ENCODE assay signal across 10 mouse cellular contexts in genomic region chr1:167374942-167375341, GRCm38 (mm10). TPM values are rescaled to one million over a fixed set of nuclear protein-coding genes. Genes with fewer than 3 reads are reported as not detected.
DNase-seq lines count a peak whose midpoint lies in the region; ATAC-seq and TF ChIP-seq lines count a peak whose summit lies in the region.
"Had no signal": no experiment of that assay in that cellular context is flagged by ENCODE, and none has a peak within 500 bp of the region (broad histone marks: within the 10 kb centered on the region; RNA-seq: fewer than 3 reads in every experiment).

No protein-coding gene starts in this region.

- H3K4me1 ChIP-seq in heart, embryonic 11.5 days (ENCODE audit: control insufficient read depth, insufficient read depth, low read length) = no peaks in the 10 kb centered on the region; the same call in 1 of the 2 replicates
- H3K4me1 ChIP-seq in intestine, embryonic 14.5 days (replicated peaks; ENCODE audit: control insufficient read depth, insufficient read depth, low read length) = 0 out of 2 replicates have a peak, but pooled peaks cover 4% of the 10 kb centered on the region
- H3K4me1 ChIP-seq in kidney, embryonic 15.5 days = peaks cover 9% of the 10 kb centered on the region
- H3K4me1 ChIP-seq in liver, embryonic 14.5 days (replicated peaks; ENCODE audit: control insufficient read depth in 2 of 2, insufficient read depth in 2 of 2, low read length in 1 of 2) = peaks cover 23 to 45% of the 10 kb centered on the region in 2 experiments

- DNase-seq in heart, adult 8-10 months (ENCODE audit: low spot score) = no peak
- no peak for DNase-seq in intestine, embryonic 14.5 days (ENCODE audit: low spot score)
- DNase-seq in liver, embryonic 14.5 days (ENCODE audit: low read depth in 3 of 3, low spot score in 3 of 3) = no peak
- DNase-seq in right cerebral cortex, postnatal 25 days = no peak
- no peak for DNase-seq in cerebellum, adult 9-11 months
- DNase-seq in thymus, postnatal 4 days = no peak
- DNase-seq: cerebellum, adult 2 months had no signal

- WGBS in heart, embryonic 11.5 days (ENCODE audit: insufficient replicate concordance) = 59% methylated on average over 2 of the region's 2 CpGs
- 51% methylated on average over 2 of the region's 2 CpGs for WGBS in intestine, embryonic 14.5 days
- WGBS in kidney, embryonic 15.5 days = 41% methylated on average over 2 of the region's 2 CpGs
- WGBS in liver, embryonic 14.5 days (ENCODE audit: insufficient replicate concordance) = 76% methylated on average over 2 of the region's 2 CpGs

- TF ChIP-seq EP300 in liver, embryonic 14.5 days (IDR thresholded peaks at IDR 0.05; ENCODE audit: low read depth) = no peak

- no peak for TF ChIP-seq CTCF in liver, embryonic 14.5 days (IDR thresholded peaks at IDR 0.05; ENCODE audit: low read depth)

- no peak for ATAC-seq in heart, embryonic 11.5 days (replicated peaks; ENCODE audit: insufficient number of reproducible peaks, low FRiP score, low TSS enrichment)
- no peak for ATAC-seq in intestine, embryonic 14.5 days (replicated peaks; ENCODE audit: low FRiP score, low TSS enrichment, low read depth)
- ATAC-seq in kidney, embryonic 15.5 days (replicated peaks; ENCODE audit: low FRiP score) = 0 out of 2 replicates have a peak, but pooled peaks have one; percentile 1
- ATAC-seq in liver, embryonic 14.5 days (ENCODE audit: insufficient read depth) = no peak

- peak overlapping the region; percentile 30; the same call in 1 of the 2 replicates for H3K4me2 ChIP-seq in heart, embryonic 11.5 days
- peak overlapping the region; percentile 20; the same call in 1 of the 2 replicates for H3K4me2 ChIP-seq in intestine, embryonic 14.5 days (ENCODE audit: low read length)
- H3K4me2 ChIP-seq in kidney, embryonic 15.5 days = peak overlapping the region; percentile 46
- H3K4me2 ChIP-seq in liver, embryonic 14.5 days (ENCODE audit: low read depth) = peak overlapping the region; percentile 31
- H3K4me2 ChIP-seq: midbrain, embryonic 13.5 days had no signal

- no peak overlapping the region for H3K27ac ChIP-seq in heart, embryonic 11.5 days (ENCODE audit: low read depth, low read length)
- H3K27ac ChIP-seq in intestine, embryonic 14.5 days (ENCODE audit: low read depth) = no peak overlapping the region
- H3K27ac ChIP-seq in kidney, embryonic 15.5 days = no peak overlapping the region
- H3K27ac ChIP-seq in liver, embryonic 14.5 days = peak overlapping the region; percentile 25
- H3K27ac ChIP-seq: midbrain, embryonic 13.5 days had no signal

- H3K27me3 ChIP-seq in heart, embryonic 11.5 days (ENCODE audit: control insufficient read depth, insufficient read depth, low read length) = no peaks in the 10 kb centered on the region
- no peaks in the 10 kb centered on the region for H3K27me3 ChIP-seq in intestine, embryonic 14.5 days (replicated peaks; ENCODE audit: control insufficient read depth, insufficient read depth, low read length)
- H3K27me3 ChIP-seq in kidney, embryonic 15.5 days = no peaks in the 10 kb centered on the region
- no peaks in the 10 kb centered on the region for H3K27me3 ChIP-seq in liver, embryonic 14.5 days (ENCODE audit: control insufficient read depth, insufficient read depth, low read length)

- no peaks in the 10 kb centered on the region for H3K9me3 ChIP-seq in heart, embryonic 11.5 days (replicated peaks; ENCODE audit: control insufficient read depth, low read length)
- H3K9me3 ChIP-seq in intestine, embryonic 14.5 days (ENCODE audit: control insufficient read depth, low read length) = no peaks in the 10 kb centered on the region
- H3K9me3 ChIP-seq in kidney, embryonic 15.5 days (replicated peaks) = no peaks in the 10 kb centered on the region
- no peaks in the 10 kb centered on the region for H3K9me3 ChIP-seq in liver, embryonic 14.5 days (ENCODE audit: control insufficient read depth, low read length)
- H3K9me3 ChIP-seq: midbrain, embryonic 13.5 days had no signal

- H3K9ac ChIP-seq in heart, embryonic 11.5 days (ENCODE audit: low read depth, low read length) = no peak overlapping the region
- no peak overlapping the region for H3K9ac ChIP-seq in intestine, embryonic 14.5 days (ENCODE audit: low read length)
- no peak overlapping the region for H3K9ac ChIP-seq in kidney, embryonic 15.5 days
- H3K9ac ChIP-seq in liver, embryonic 14.5 days (replicated peaks) = peak overlapping the region; percentile 32
- H3K9ac ChIP-seq: midbrain, embryonic 13.5 days had no signal

- H3K36me3 ChIP-seq in heart, embryonic 11.5 days (ENCODE audit: control insufficient read depth, insufficient read depth, low read length) = no peaks in the 10 kb centered on the region
- H3K36me3 ChIP-seq in intestine, embryonic 14.5 days (ENCODE audit: control insufficient read depth, insufficient read depth, low read length) = peaks cover 16% of the 10 kb centered on the region
- H3K36me3 ChIP-seq in kidney, embryonic 15.5 days = 0 out of 2 replicates have a peak, but pooled peaks cover 6% of the 10 kb centered on the region
- peaks cover 87% of the 10 kb centered on the region for H3K36me3 ChIP-seq in liver, embryonic 14.5 days (replicated peaks; ENCODE audit: control insufficient read depth, insufficient read depth, low read depth)

- H3K4me3 ChIP-seq in heart, embryonic 11.5 days (ENCODE audit: low read depth, low read length) = no peak overlapping the region
- no peak overlapping the region for H3K4me3 ChIP-seq in intestine, embryonic 14.5 days (ENCODE audit: low read depth, low read length)
- H3K4me3 ChIP-seq in kidney, embryonic 15.5 days (replicated peaks) = no peak overlapping the region
- peak overlapping the region in 1 of 2 experiments; percentile 18; a peak in 2 of 4 replicates for H3K4me3 ChIP-seq in liver, embryonic 14.5 days (ENCODE audit: insufficient read depth in 1 of 2, low read depth in 2 of 2, low read length in 2 of 2)
- H3K4me3 ChIP-seq: midbrain, embryonic 13.5 days had no signal

RNA-seq across cellular contexts. Expression of gene Mgst3, which starts 18.7 kb away (rescaled TPM):
- polyA plus RNA-seq in heart, embryonic 11.5 days (2014; fragmentation: Nextera tagmentation; extraction: Ambion mirVana) = 179 and 182 TPM in 2 replicates
- total RNA-seq in heart, adult 8-10 months (2022) = 100 to 1,000 TPM; 345 to 380 (median 359) TPM
- polyA plus RNA-seq in intestine, embryonic 14.5 days (2014; fragmentation: Nextera tagmentation; extraction: Ambion mirVana) = 179 and 217 TPM in 2 replicates
- 45.8 and 47.9 TPM in 2 replicates for polyA plus RNA-seq in kidney, embryonic 15.5 days (2015; fragmentation: Nextera tagmentation; extraction: Ambion mirVana)
- 330 and 468 TPM in 2 replicates for polyA plus RNA-seq in liver, embryonic 14.5 days (2012; rRNA removed)
- polyA plus RNA-seq in liver, embryonic 14.5 days (2014; fragmentation: Nextera tagmentation; extraction: Ambion mirVana) = 596 and 611 TPM in 2 replicates

RNA-seq across cellular contexts. Expression of gene Aldh9a1, which starts 25.2 kb away (rescaled TPM):
- polyA plus RNA-seq in heart, embryonic 11.5 days (2014; fragmentation: Nextera tagmentation; extraction: Ambion mirVana) = 35.6 and 35.7 TPM in 2 replicates
- total RNA-seq in heart, adult 8-10 months (2022) = 10 to 100 TPM; 15.1 to 27.6 (median 20.4) TPM
- polyA plus RNA-seq in intestine, embryonic 14.5 days (2014; fragmentation: Nextera tagmentation; extraction: Ambion mirVana) = 77.8 and 83.3 TPM in 2 replicates
- 51.0 and 56.6 TPM in 2 replicates for polyA plus RNA-seq in kidney, embryonic 15.5 days (2015; fragmentation: Nextera tagmentation; extraction: Ambion mirVana)
- polyA plus RNA-seq in liver, embryonic 14.5 days (2012; rRNA removed) = 21.9 and 28.1 TPM in 2 replicates
- polyA plus RNA-seq in liver, embryonic 14.5 days (2014; fragmentation: Nextera tagmentation; extraction: Ambion mirVana) = 52.5 and 59.9 TPM in 2 replicates
